Mouse (Mus musculus): ENCODE data around the gene Acsf3.

- no peak for TF ChIP-seq CTCF (IDR thresholded peaks at IDR 0.05; ENCODE audit: low read depth, low read length)
- TF ChIP-seq POLR2A (IDR thresholded peaks at IDR 0.05; ENCODE audit: insufficient read depth, low read length) = no peak
- no peak for TF ChIP-seq EP300 (IDR thresholded peaks at IDR 0.05; ENCODE audit: insufficient read depth, low read depth, low read length)
These were observed 78.1 kb downstream of the Acsf3 start for GRCm38 (mm10) chr8:122853340-122853771.

Measured in ES-Bruce4 (cell line).